Comparison of ENCODE assay signal across 17 mouse cellular contexts in the genomic region with DNA sequence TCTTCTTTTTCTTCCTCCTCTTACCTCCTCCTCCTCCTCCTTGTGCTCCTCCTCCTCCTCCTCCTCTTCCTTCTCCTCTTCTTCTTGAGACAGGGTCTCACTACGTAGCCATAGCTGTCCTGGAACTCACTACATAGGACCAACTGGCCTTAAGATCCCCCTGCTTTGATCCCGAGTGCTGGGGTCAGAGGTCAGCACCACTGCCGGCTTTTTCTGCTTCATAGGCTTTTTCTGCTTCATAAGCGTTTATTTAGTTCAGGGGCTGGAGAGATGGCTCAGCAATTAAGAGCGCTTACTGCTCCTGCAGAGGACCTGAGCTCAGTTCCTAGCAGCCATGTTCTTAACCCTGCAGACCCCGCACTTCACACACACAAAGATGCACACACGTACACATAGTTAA. TPM values are rescaled to one million over a fixed set of nuclear protein-coding genes. Genes with fewer than 3 reads are reported as not detected.
A peak's percentile ranks its signal among the peaks of the same experiment; 100 is the strongest.
DNase-seq lines count a peak whose midpoint lies in the region; ATAC-seq and TF ChIP-seq lines count a peak whose summit lies in the region.
"Had no signal": no experiment of that assay in that cellular context is flagged by ENCODE, and none has a peak within 500 bp of the region (broad histone marks: within the 10 kb centered on the region; RNA-seq: fewer than 3 reads in every experiment).

No protein-coding gene starts in this region.

- no peak overlapping the region for H3K27ac ChIP-seq in midbrain, embryonic 10.5 days (replicated peaks)
- no peak overlapping the region for H3K27ac ChIP-seq in midbrain, embryonic 11.5 days (ENCODE audit: low read depth, low read length)
- H3K27ac ChIP-seq in embryonic facial prominence, embryonic 10.5 days (replicated peaks), result no peak overlapping the region
- no peak overlapping the region for H3K27ac ChIP-seq in heart, adult 2 months
- H3K27ac ChIP-seq: hindbrain, embryonic 14.5 days; lung, embryonic 15.5 days; macrophage; midbrain, embryonic 15.5 days had no signal

- H3K79me2 ChIP-seq in heart, adult 2 months (replicated peaks; ENCODE audit: control insufficient read depth, insufficient read depth, low read length), result no peaks in the 10 kb centered on the region

- TF ChIP-seq CTCF in heart, adult 2 months (IDR thresholded peaks at IDR 0.05), result no peak

- WGBS in midbrain, embryonic 10.5 days, result 31% methylated on average over 7 of the region's 7 CpGs
- WGBS in midbrain, embryonic 11.5 days, result 23% methylated on average over 7 of the region's 7 CpGs
- 30% methylated on average over 7 of the region's 7 CpGs for WGBS in embryonic facial prominence, embryonic 10.5 days
- 61% methylated on average over 7 of the region's 7 CpGs for WGBS in heart, adult 2 months

- H3K36me3 ChIP-seq in midbrain, embryonic 10.5 days, result no peaks in the 10 kb centered on the region
- H3K36me3 ChIP-seq in midbrain, embryonic 11.5 days (ENCODE audit: control insufficient read depth, insufficient read depth, low read length), result no peaks in the 10 kb centered on the region
- no peaks in the 10 kb centered on the region for H3K36me3 ChIP-seq in embryonic facial prominence, embryonic 10.5 days (replicated peaks)
- no peaks in the 10 kb centered on the region for H3K36me3 ChIP-seq in heart, adult 2 months (ENCODE audit: control insufficient read depth, insufficient read depth, low read length)
- H3K36me3 ChIP-seq: lung, embryonic 15.5 days; midbrain, embryonic 15.5 days had no signal

- DNase-seq in midbrain, embryonic 10.5 days (ENCODE audit: low spot score), result peak; percentile 28
- DNase-seq in midbrain, embryonic 11.5 days (ENCODE audit: low spot score, missing footprints), result no peak
- peak; percentile 59 for DNase-seq in embryonic facial prominence, embryonic 10.5 days (ENCODE audit: low spot score)
- peak; percentile 69 for DNase-seq in kidney, postnatal 10 days
- peak; percentile 73 for DNase-seq in yolk sac, embryonic 10.5 days (ENCODE audit: low spot score)
- DNase-seq in heart, adult 2 months, result no peak
- no peak for DNase-seq in adrenal gland, adult 8-10 months
- DNase-seq: cerebellum, adult 9-10 months; gastrocnemius, postnatal 10 days; liver had no signal

- H3K4me1 ChIP-seq in midbrain, embryonic 10.5 days, result peaks cover 14% of the 10 kb centered on the region
- H3K4me1 ChIP-seq in midbrain, embryonic 11.5 days (ENCODE audit: control insufficient read depth, insufficient read depth, low read length), result peaks cover 3% of the 10 kb centered on the region; the same call in 1 of the 2 replicates
- H3K4me1 ChIP-seq in embryonic facial prominence, embryonic 10.5 days, result peaks cover 26% of the 10 kb centered on the region
- H3K4me1 ChIP-seq in heart, adult 2 months (ENCODE audit: control insufficient read depth, insufficient read depth, low read length), result no peaks in the 10 kb centered on the region; the same call in 1 of the 2 replicates
- H3K4me1 ChIP-seq: lung, embryonic 15.5 days; midbrain, embryonic 15.5 days had no signal

- H3K4me2 ChIP-seq in midbrain, embryonic 11.5 days, result no peak overlapping the region
- H3K4me2 ChIP-seq: hindbrain, embryonic 14.5 days; lung, embryonic 15.5 days; midbrain, embryonic 15.5 days had no signal

- TF ChIP-seq EP300 in heart, adult 2 months (IDR thresholded peaks at IDR 0.05; ENCODE audit: insufficient read depth, low read depth, low read length), result no peak

- intact Hi-C loops in heart, adult 2 months (cut with DNase I), result loop anchor here (2.0 to 5.0 kb wide), 3 partner anchors 44 to 213 kb away; partner anchors contain the start of genes Letmd1 and Smagp

- no peak overlapping the region for H3K9ac ChIP-seq in midbrain, embryonic 11.5 days (ENCODE audit: low read length)
- no peak overlapping the region for H3K9ac ChIP-seq in heart, adult 2 months (ENCODE audit: low read depth, low read length)
- H3K9ac ChIP-seq: hindbrain, embryonic 14.5 days; lung, embryonic 15.5 days; midbrain, embryonic 15.5 days had no signal

- ATAC-seq in midbrain, embryonic 11.5 days (ENCODE audit: low FRiP score), result no peak
- ATAC-seq: forebrain, embryonic 16.5 days; intestine, embryonic 16.5 days; midbrain, embryonic 15.5 days had no signal

- no peak for TF ChIP-seq POLR2A in heart, adult 2 months (IDR thresholded peaks at IDR 0.05; ENCODE audit: insufficient read depth, low read depth, low read length)

- peaks cover 22% of the 10 kb centered on the region for H3K27me3 ChIP-seq in midbrain, embryonic 10.5 days (ENCODE audit: low read depth, poor library complexity, severe bottlenecking)
- H3K27me3 ChIP-seq in midbrain, embryonic 11.5 days (ENCODE audit: control insufficient read depth, insufficient read depth, low read length), result no peaks in the 10 kb centered on the region
- peaks cover 15% of the 10 kb centered on the region for H3K27me3 ChIP-seq in embryonic facial prominence, embryonic 10.5 days (replicated peaks; ENCODE audit: low read depth, poor library complexity, severe bottlenecking)
- no peaks in the 10 kb centered on the region for H3K27me3 ChIP-seq in heart, adult 2 months (ENCODE audit: control insufficient read depth, insufficient read depth, low read length)

- no peaks in the 10 kb centered on the region for H3K9me3 ChIP-seq in midbrain, embryonic 10.5 days (replicated peaks)
- H3K9me3 ChIP-seq in midbrain, embryonic 11.5 days (ENCODE audit: control insufficient read depth, low read length), result no peaks in the 10 kb centered on the region
- H3K9me3 ChIP-seq in embryonic facial prominence, embryonic 10.5 days, result no peaks in the 10 kb centered on the region
- H3K9me3 ChIP-seq: lung, embryonic 15.5 days; midbrain, embryonic 15.5 days had no signal

- H3K4me3 ChIP-seq in midbrain, embryonic 10.5 days, result no peak overlapping the region
- no peak overlapping the region for H3K4me3 ChIP-seq in midbrain, embryonic 11.5 days (ENCODE audit: low read depth, low read length)
- H3K4me3 ChIP-seq in embryonic facial prominence, embryonic 10.5 days, result no peak overlapping the region; the same call in 1 of the 2 replicates
- H3K4me3 ChIP-seq in heart, adult 2 months, result no peak overlapping the region
- H3K4me3 ChIP-seq: erythroblast, embryonic 14.5 days; lung, embryonic 15.5 days; midbrain, embryonic 15.5 days had no signal

RNA-seq across cellular contexts. Expression of gene Cela1, which starts 6.0 kb away (rescaled TPM):
- 0.96 and 1.7 TPM in 2 replicates for polyA plus RNA-seq in midbrain, embryonic 10.5 days (2016; fragmentation: Nextera tagmentation; extraction: Ambion mirVana)
- polyA plus RNA-seq in midbrain, embryonic 11.5 days (2014; fragmentation: Nextera tagmentation; extraction: Ambion mirVana), result 1.1 and 1.4 TPM in 2 replicates
- 1.7 and 2.2 TPM in 2 replicates for polyA plus RNA-seq in embryonic facial prominence, embryonic 10.5 days (2016; fragmentation: Nextera tagmentation; extraction: Ambion mirVana)
- 1 to 10 TPM in 1 of 2 experiments, under 1 TPM in 1; 0.78 to 1.0 TPM for total RNA-seq in heart, adult 2 months (2021)
- 1.3 and 1.7 TPM in 2 replicates for polyA plus RNA-seq in heart, adult 2 months (2012; rRNA removed)
- total RNA-seq in adrenal gland, adult 8-10 months (2022), result 100 to 1,000 TPM; 107 to 119 (median 115) TPM

RNA-seq across cellular contexts. Expression of gene Bin2, which starts 12.4 kb away (rescaled TPM):
- 3.2 and 5.0 TPM in 2 replicates for polyA plus RNA-seq in midbrain, embryonic 10.5 days (2016; fragmentation: Nextera tagmentation; extraction: Ambion mirVana)
- polyA plus RNA-seq in midbrain, embryonic 11.5 days (2014; fragmentation: Nextera tagmentation; extraction: Ambion mirVana), result 3.4 TPM in 2 replicates
- 2.1 and 4.0 TPM in 2 replicates for polyA plus RNA-seq in embryonic facial prominence, embryonic 10.5 days (2016; fragmentation: Nextera tagmentation; extraction: Ambion mirVana)
- 1 to 10 TPM; 1.6 to 2.0 TPM for total RNA-seq in heart, adult 2 months (2021)
- polyA plus RNA-seq in heart, adult 2 months (2012; rRNA removed), result 1.3 and 3.0 TPM in 2 replicates
- 1 to 10 TPM; 2.5 to 7.0 (median 3.8) TPM for total RNA-seq in adrenal gland, adult 8-10 months (2022)

RNA-seq across cellular contexts. Expression of gene Smagp, which starts 45.0 kb away (rescaled TPM):
- 3.9 and 4.7 TPM in 2 replicates for polyA plus RNA-seq in midbrain, embryonic 10.5 days (2016; fragmentation: Nextera tagmentation; extraction: Ambion mirVana)
- polyA plus RNA-seq in midbrain, embryonic 11.5 days (2014; fragmentation: Nextera tagmentation; extraction: Ambion mirVana), result 3.8 and 3.9 TPM in 2 replicates
- polyA plus RNA-seq in embryonic facial prominence, embryonic 10.5 days (2016; fragmentation: Nextera tagmentation; extraction: Ambion mirVana), result 4.9 and 7.3 TPM in 2 replicates
- 10 to 100 TPM; 11.6 to 12.9 TPM for total RNA-seq in heart, adult 2 months (2021)
- 19.5 and 21.1 TPM in 2 replicates for polyA plus RNA-seq in heart, adult 2 months (2012; rRNA removed)
- total RNA-seq in adrenal gland, adult 8-10 months (2022), result 10 to 100 TPM; 42.7 to 64.0 (median 55.6) TPM

RNA-seq across cellular contexts. Expression of gene Galnt6, which starts 47.4 kb away (rescaled TPM):
- 0.07 and 0.09 TPM in 2 replicates for polyA plus RNA-seq in midbrain, embryonic 10.5 days (2016; fragmentation: Nextera tagmentation; extraction: Ambion mirVana)
- polyA plus RNA-seq in midbrain, embryonic 11.5 days (2014; fragmentation: Nextera tagmentation; extraction: Ambion mirVana), result 0.04 TPM in 1 of 2 replicates, not detected in the other
- polyA plus RNA-seq in embryonic facial prominence, embryonic 10.5 days (2016; fragmentation: Nextera tagmentation; extraction: Ambion mirVana), result 0.05 and 0.16 TPM in 2 replicates
- total RNA-seq in heart, adult 2 months (2021), result under 1 TPM; 0.65 to 0.89 TPM
- polyA plus RNA-seq in heart, adult 2 months (2012; rRNA removed), result 0.70 and 0.78 TPM in 2 replicates
- total RNA-seq in adrenal gland, adult 8-10 months (2022), result 1 to 10 TPM; 5.1 to 7.2 (median 5.8) TPM

Comparison
In these comparisons a context has a peak if more than half of its experiments do, and no peak if none do; other contexts are left out.
1. DNase-seq: peak in midbrain, embryonic 10.5 days (single experiment), embryonic facial prominence, embryonic 10.5 days (single experiment), kidney, postnatal 10 days (single experiment) and yolk sac, embryonic 10.5 days (single experiment); none in midbrain, embryonic 11.5 days (single experiment), heart, adult 2 months (0 of 2) and adrenal gland, adult 8-10 months (single experiment).